Mouse (Mus musculus): ENCODE data around the gene Hnf4a.
"Not testable (repeated sequence)": the region's sequence is repeated elsewhere in the genome, so short reads cannot be mapped to it uniquely, and the experiment has no call there.

The Hnf4a gene

GRCm38 (mm10) chr2:163506300-163507004, at the start of gene Hnf4a:
Gene Hnf4a (plus strand): TSS chr2:163506808.
- DNase-seq (ENCODE audit: low spot score): no peak

- DNase-seq (ENCODE audit: low spot score): peak; percentile 38
Measured at GRCm38 (mm10) chr2:163458539-163459265, 47.9 kb upstream of the Hnf4a start.

GRCm38 (mm10) chr2:163459380-163459779, 47.2 kb upstream of the Hnf4a start:
- no peak for DNase-seq (ENCODE audit: low spot score)

GRCm38 (mm10) chr2:163460622-163461021, 46.0 kb upstream of the Hnf4a start:
- DNase-seq (ENCODE audit: low spot score): no peak

- not testable (repeated sequence) for DNase-seq (ENCODE audit: low spot score)
Measured at GRCm38 (mm10) chr2:163461307-163461706, 45.3 kb upstream of the Hnf4a start.

GRCm38 (mm10) chr2:163462386-163462785, 44.2 kb upstream of the Hnf4a start:
- no peak for DNase-seq (ENCODE audit: low spot score)

GRCm38 (mm10) chr2:163462801-163463200, 43.8 kb upstream of the Hnf4a start:
- DNase-seq (ENCODE audit: low spot score): no peak

- no peak for DNase-seq (ENCODE audit: low spot score)
Measured at GRCm38 (mm10) chr2:163463251-163463769, 43.3 kb upstream of the Hnf4a start.

GRCm38 (mm10) chr2:163463998-163464397, 42.6 kb upstream of the Hnf4a start:
- DNase-seq (ENCODE audit: low spot score): no peak

- DNase-seq (ENCODE audit: low spot score): no peak
Measured at GRCm38 (mm10) chr2:163464562-163464961, 42.0 kb upstream of the Hnf4a start.

- peak; percentile 15 for DNase-seq (ENCODE audit: low spot score)
Measured at GRCm38 (mm10) chr2:163466771-163467170, 39.8 kb upstream of the Hnf4a start.

GRCm38 (mm10) chr2:163467585-163467984, 39.0 kb upstream of the Hnf4a start:
- DNase-seq (ENCODE audit: low spot score): no peak

GRCm38 (mm10) chr2:163468866-163469265, 37.7 kb upstream of the Hnf4a start:
- no peak for DNase-seq (ENCODE audit: low spot score)

GRCm38 (mm10) chr2:163469711-163470110, 36.9 kb upstream of the Hnf4a start:
- DNase-seq (ENCODE audit: low spot score): no peak

GRCm38 (mm10) chr2:163471136-163471535, 35.5 kb upstream of the Hnf4a start:
- no peak for DNase-seq (ENCODE audit: low spot score)

- DNase-seq (ENCODE audit: low spot score): no peak
Measured at GRCm38 (mm10) chr2:163471710-163472465, 34.7 kb upstream of the Hnf4a start.

GRCm38 (mm10) chr2:163472466-163472851, 34.1 kb upstream of the Hnf4a start, which contains the start of gene Fitm2:
Gene Fitm2 (minus strand): TSS chr2:163472629.
- DNase-seq (ENCODE audit: low spot score): peak; percentile 95

- DNase-seq (ENCODE audit: low spot score): peak; percentile 27
Measured at GRCm38 (mm10) chr2:163480191-163480825, 26.3 kb upstream of the Hnf4a start.

GRCm38 (mm10) chr2:163481539-163482029, 25.0 kb upstream of the Hnf4a start:
- no peak for DNase-seq (ENCODE audit: low spot score)

GRCm38 (mm10) chr2:163487360-163487759, 19.2 kb upstream of the Hnf4a start:
- DNase-seq (ENCODE audit: low spot score): no peak

GRCm38 (mm10) chr2:163489725-163490291, 16.8 kb upstream of the Hnf4a start:
- DNase-seq (ENCODE audit: low spot score): no peak

Data from urinary bladder, postnatal 14 days (tissue).